ENCODE assay signal across 8 mouse cellular contexts in genomic region chr1:58796059-58796363, GRCm38 (mm10). TPM values are rescaled to one million over a fixed set of nuclear protein-coding genes. Genes with fewer than 3 reads are reported as not detected.
DNase-seq lines count a peak whose midpoint lies in the region; ATAC-seq and TF ChIP-seq lines count a peak whose summit lies in the region.

No protein-coding gene starts in this region.

- no peak for TF ChIP-seq EP300 in liver, embryonic 14.5 days (IDR thresholded peaks at IDR 0.05; ENCODE audit: low read depth)

- no peaks in the 10 kb centered on the region for H3K27me3 ChIP-seq in liver, embryonic 14.5 days (ENCODE audit: control insufficient read depth, insufficient read depth, low read length)

- peak overlapping the region; percentile 75 to 78 for H3K4me3 ChIP-seq in liver, embryonic 14.5 days (ENCODE audit: insufficient read depth in 1 of 2, low read depth in 2 of 2, low read length in 2 of 2)

- peaks cover 0 to 8% of the 10 kb centered on the region in 2 experiments; a peak in 3 of 4 replicates for H3K4me1 ChIP-seq in liver, embryonic 14.5 days (replicated peaks; ENCODE audit: control insufficient read depth in 2 of 2, insufficient read depth in 2 of 2, low read length in 1 of 2)

- no peaks in the 10 kb centered on the region for H3K36me3 ChIP-seq in liver, embryonic 14.5 days (replicated peaks; ENCODE audit: control insufficient read depth, insufficient read depth, low read depth)

- H3K9me3 ChIP-seq in liver, embryonic 14.5 days (ENCODE audit: control insufficient read depth, low read length) = no peaks in the 10 kb centered on the region

- no peak for ATAC-seq in liver, embryonic 14.5 days (ENCODE audit: insufficient read depth)

- no peak overlapping the region for H3K27ac ChIP-seq in liver, embryonic 14.5 days

- H3K9ac ChIP-seq in liver, embryonic 14.5 days (replicated peaks) = peak overlapping the region; percentile 73

- H3K4me2 ChIP-seq in liver, embryonic 14.5 days (ENCODE audit: low read depth) = peak overlapping the region; percentile 85

- peak; percentile 24 for DNase-seq in embryo, embryonic 11 days
- no peak for DNase-seq in embryo, embryonic 10.5 days (ENCODE audit: low spot score)
- DNase-seq in thymus, postnatal 0 days (ENCODE audit: low spot score) = peak; percentile 20
- no peak for DNase-seq in thymus, postnatal 4 days
- DNase-seq in liver, embryonic 14.5 days (ENCODE audit: low read depth in 3 of 3, low spot score in 3 of 3) = no peak
- no peak for DNase-seq in urinary bladder, postnatal 4 days (ENCODE audit: low spot score in 2 of 2)
- DNase-seq in spleen, postnatal 10 days (ENCODE audit: low spot score in 2 of 2) = no peak
- no peak for DNase-seq in frontal cortex, postnatal 10 days (ENCODE audit: low spot score in 2 of 2)

- 1% methylated on average over 3 of the region's 3 CpGs for WGBS in liver, embryonic 14.5 days (ENCODE audit: insufficient replicate concordance)

- TF ChIP-seq CTCF in liver, embryonic 14.5 days (IDR thresholded peaks at IDR 0.05; ENCODE audit: low read depth) = no peak

RNA-seq across cellular contexts. Expression of gene Casp8, which starts 0.8 kb away (rescaled TPM):
- 56.4 and 67.7 TPM in 2 replicates for polyA plus RNA-seq in thymus, postnatal 0 days (2015; fragmentation: Nextera tagmentation; extraction: Ambion mirVana)
- 3.6 and 5.8 TPM in 2 replicates for polyA plus RNA-seq in liver, embryonic 14.5 days (2012; rRNA removed)
- polyA plus RNA-seq in liver, embryonic 14.5 days (2014; fragmentation: Nextera tagmentation; extraction: Ambion mirVana) = 9.3 and 9.9 TPM in 2 replicates

Comparison
In these comparisons a context has a peak if more than half of its experiments do, and no peak if none do; other contexts are left out.
1. DNase-seq: peak in embryo, embryonic 11 days (single experiment) and thymus, postnatal 0 days (single experiment); none in embryo, embryonic 10.5 days (single experiment), thymus, postnatal 4 days (single experiment), liver, embryonic 14.5 days (0 of 3), urinary bladder, postnatal 4 days (0 of 2), spleen, postnatal 10 days (0 of 2) and frontal cortex, postnatal 10 days (0 of 2).